Comparison of ENCODE assay signal across 10 mouse cellular contexts in genomic region chr15:99469067-99469466, GRCm38 (mm10). TPM values are rescaled to one million over a fixed set of nuclear protein-coding genes. Genes with fewer than 3 reads are reported as not detected.
A peak's percentile ranks its signal among the peaks of the same experiment; 100 is the strongest.
DNase-seq lines count a peak whose midpoint lies in the region; ATAC-seq and TF ChIP-seq lines count a peak whose summit lies in the region.
"Had no signal": no experiment of that assay in that cellular context is flagged by ENCODE, and none has a peak within 500 bp of the region (broad histone marks: within the 10 kb centered on the region; RNA-seq: fewer than 3 reads in every experiment).

No protein-coding gene starts in this region.

- peaks cover 4% of the 10 kb centered on the region; the same call in 1 of the 2 replicates for H3K4me1 ChIP-seq in midbrain, embryonic 11.5 days (ENCODE audit: control insufficient read depth, insufficient read depth, low read length)
- peaks cover 16% of the 10 kb centered on the region for H3K4me1 ChIP-seq in midbrain, embryonic 15.5 days
- H3K4me1 ChIP-seq in embryonic facial prominence, embryonic 11.5 days (ENCODE audit: control insufficient read depth, insufficient read depth, low read length) = no peaks in the 10 kb centered on the region
- H3K4me1 ChIP-seq in hindbrain, postnatal 0 days (ENCODE audit: insufficient read depth, low read length) = peaks cover 4% of the 10 kb centered on the region
- peaks cover 4% of the 10 kb centered on the region; the same call in 1 of the 2 replicates for H3K4me1 ChIP-seq in limb, embryonic 14.5 days (ENCODE audit: control insufficient read depth, insufficient read depth, low read length)

- no peak overlapping the region for H3K4me3 ChIP-seq in midbrain, embryonic 11.5 days (ENCODE audit: low read depth, low read length)
- H3K4me3 ChIP-seq in midbrain, embryonic 15.5 days = no peak overlapping the region
- no peak overlapping the region for H3K4me3 ChIP-seq in embryonic facial prominence, embryonic 11.5 days (ENCODE audit: low read depth, low read length)
- H3K4me3 ChIP-seq in hindbrain, postnatal 0 days (ENCODE audit: low read length) = no peak overlapping the region
- H3K4me3 ChIP-seq in limb, embryonic 14.5 days (replicated peaks; ENCODE audit: low read length) = no peak overlapping the region
- H3K4me3 ChIP-seq: heart, embryonic 15.5 days; stomach, embryonic 15.5 days had no signal

- TF ChIP-seq CTCF in hindbrain, postnatal 0 days (IDR thresholded peaks at IDR 0.05; ENCODE audit: low read depth) = peak; percentile 90

- peak; percentile 95 for DNase-seq in midbrain, embryonic 11.5 days (ENCODE audit: low spot score, missing footprints)
- DNase-seq in adrenal gland, postnatal 25 days = peak; percentile 72
- DNase-seq in embryonic facial prominence, embryonic 11.5 days (ENCODE audit: low spot score) = peak; percentile 72
- DNase-seq in hindbrain, postnatal 0 days (ENCODE audit: low spot score) = peak; percentile 88
- peak; percentile 62 for DNase-seq in limb, embryonic 14.5 days (ENCODE audit: low spot score)
- DNase-seq in retina, embryonic 14.5 days (ENCODE audit: low spot score) = peak; percentile 80
- DNase-seq in urinary bladder, postnatal 25 days (ENCODE audit: low spot score) = peak; percentile 78

- no peak for ATAC-seq in midbrain, embryonic 11.5 days (ENCODE audit: low FRiP score)
- no peak for ATAC-seq in midbrain, embryonic 15.5 days (replicated peaks)
- ATAC-seq in embryonic facial prominence, embryonic 11.5 days (replicated peaks; ENCODE audit: insufficient number of reproducible peaks, low FRiP score, low TSS enrichment, low read depth) = no peak
- ATAC-seq in hindbrain, postnatal 0 days = peak; percentile 78
- ATAC-seq in limb, embryonic 14.5 days (ENCODE audit: low FRiP score, low read depth) = no peak

- H3K36me3 ChIP-seq in midbrain, embryonic 11.5 days (ENCODE audit: control insufficient read depth, insufficient read depth, low read length) = peaks cover 4% of the 10 kb centered on the region
- no peaks in the 10 kb centered on the region for H3K36me3 ChIP-seq in midbrain, embryonic 15.5 days (replicated peaks)
- no peaks in the 10 kb centered on the region; the same call in 1 of the 2 replicates for H3K36me3 ChIP-seq in embryonic facial prominence, embryonic 11.5 days (replicated peaks; ENCODE audit: control insufficient read depth, insufficient read depth, low read depth, low read length)
- H3K36me3 ChIP-seq in hindbrain, postnatal 0 days (ENCODE audit: insufficient read depth, low read length) = no peaks in the 10 kb centered on the region
- H3K36me3 ChIP-seq in limb, embryonic 14.5 days (ENCODE audit: control insufficient read depth, insufficient read depth, low read length) = peaks cover 22% of the 10 kb centered on the region
- H3K36me3 ChIP-seq: heart, embryonic 15.5 days had no signal

- 41% methylated on average over 3 of the region's 3 CpGs for WGBS in midbrain, embryonic 11.5 days
- 42% methylated on average over 3 of the region's 3 CpGs for WGBS in midbrain, embryonic 15.5 days
- 41% methylated on average over 3 of the region's 3 CpGs for WGBS in embryonic facial prominence, embryonic 11.5 days
- 35% methylated on average over 3 of the region's 3 CpGs for WGBS in hindbrain, postnatal 0 days
- WGBS in limb, embryonic 14.5 days = 44% methylated on average over 3 of the region's 3 CpGs

- no peak overlapping the region for H3K4me2 ChIP-seq in midbrain, embryonic 11.5 days
- no peak overlapping the region for H3K4me2 ChIP-seq in midbrain, embryonic 15.5 days
- no peak overlapping the region for H3K4me2 ChIP-seq in embryonic facial prominence, embryonic 11.5 days (ENCODE audit: low read depth, low read length)
- H3K4me2 ChIP-seq in hindbrain, postnatal 0 days (ENCODE audit: low read depth, low read length) = no peak overlapping the region
- H3K4me2 ChIP-seq in limb, embryonic 14.5 days (replicated peaks; ENCODE audit: low read depth, low read length, severe bottlenecking) = no peak overlapping the region
- H3K4me2 ChIP-seq: heart, embryonic 15.5 days; stomach, embryonic 15.5 days had no signal

- H3K27ac ChIP-seq in midbrain, embryonic 11.5 days (ENCODE audit: low read depth, low read length) = no peak overlapping the region
- no peak overlapping the region for H3K27ac ChIP-seq in midbrain, embryonic 15.5 days
- H3K27ac ChIP-seq in embryonic facial prominence, embryonic 11.5 days (replicated peaks; ENCODE audit: low read depth, low read length) = no peak overlapping the region
- H3K27ac ChIP-seq in hindbrain, postnatal 0 days = no peak overlapping the region
- no peak overlapping the region for H3K27ac ChIP-seq in limb, embryonic 14.5 days (replicated peaks; ENCODE audit: low read depth, low read length)
- H3K27ac ChIP-seq: stomach, embryonic 15.5 days had no signal

- H3K27me3 ChIP-seq in midbrain, embryonic 11.5 days (ENCODE audit: control insufficient read depth, insufficient read depth, low read length) = no peaks in the 10 kb centered on the region
- no peaks in the 10 kb centered on the region for H3K27me3 ChIP-seq in midbrain, embryonic 15.5 days (replicated peaks)
- no peaks in the 10 kb centered on the region for H3K27me3 ChIP-seq in embryonic facial prominence, embryonic 11.5 days (ENCODE audit: control insufficient read depth, insufficient read depth, low read length)
- H3K27me3 ChIP-seq in hindbrain, postnatal 0 days (ENCODE audit: insufficient read depth, low read length) = no peaks in the 10 kb centered on the region
- H3K27me3 ChIP-seq in limb, embryonic 14.5 days (ENCODE audit: control insufficient read depth, insufficient read depth, low read length) = no peaks in the 10 kb centered on the region
- H3K27me3 ChIP-seq: heart, embryonic 15.5 days; stomach, embryonic 15.5 days had no signal

- TF ChIP-seq POLR2A in limb, embryonic 14.5 days (IDR thresholded peaks at IDR 0.05; ENCODE audit: borderline replicate concordance, extremely low read depth, insufficient read depth, insufficient read length) = no peak

- no peak overlapping the region for H3K9ac ChIP-seq in midbrain, embryonic 11.5 days (ENCODE audit: low read length)
- no peak overlapping the region for H3K9ac ChIP-seq in midbrain, embryonic 15.5 days
- H3K9ac ChIP-seq in embryonic facial prominence, embryonic 11.5 days (replicated peaks; ENCODE audit: low read length) = no peak overlapping the region
- no peak overlapping the region for H3K9ac ChIP-seq in hindbrain, postnatal 0 days (replicated peaks; ENCODE audit: low read length)
- H3K9ac ChIP-seq in limb, embryonic 14.5 days (ENCODE audit: low read depth, low read length, severe bottlenecking) = no peak overlapping the region
- H3K9ac ChIP-seq: heart, embryonic 15.5 days; stomach, embryonic 15.5 days had no signal

- no peaks in the 10 kb centered on the region; the same call in 1 of the 2 replicates for H3K9me3 ChIP-seq in midbrain, embryonic 11.5 days (ENCODE audit: control insufficient read depth, low read length)
- no peaks in the 10 kb centered on the region for H3K9me3 ChIP-seq in midbrain, embryonic 15.5 days
- no peaks in the 10 kb centered on the region for H3K9me3 ChIP-seq in embryonic facial prominence, embryonic 11.5 days (replicated peaks; ENCODE audit: control insufficient read depth, low read length)
- no peaks in the 10 kb centered on the region for H3K9me3 ChIP-seq in hindbrain, postnatal 0 days (ENCODE audit: low read length)
- H3K9me3 ChIP-seq in limb, embryonic 14.5 days (ENCODE audit: control insufficient read depth, low read length) = no peaks in the 10 kb centered on the region
- H3K9me3 ChIP-seq: heart, embryonic 15.5 days; stomach, embryonic 15.5 days had no signal

RNA-seq across cellular contexts. Expression of gene Bcdin3d, which starts 5.5 kb away (rescaled TPM):
- polyA plus RNA-seq in midbrain, embryonic 11.5 days (2014; fragmentation: Nextera tagmentation; extraction: Ambion mirVana) = 19.5 and 19.7 TPM in 2 replicates
- polyA plus RNA-seq in midbrain, embryonic 15.5 days (2015; fragmentation: Nextera tagmentation; extraction: Ambion mirVana) = 21.5 and 23.0 TPM in 2 replicates
- 6.2 and 7.7 TPM in 2 replicates for total RNA-seq in adrenal gland, postnatal 25 days (2021)
- 15.1 and 16.7 TPM in 2 replicates for polyA plus RNA-seq in embryonic facial prominence, embryonic 11.5 days (2014; fragmentation: Nextera tagmentation; extraction: Ambion mirVana)
- total RNA-seq in hindbrain, postnatal 0 days (2014; rRNA removed) = 10.1 and 13.7 TPM in 2 replicates
- polyA plus RNA-seq in hindbrain, postnatal 0 days (2015; fragmentation: Nextera tagmentation; extraction: Ambion mirVana) = 12.6 and 12.7 TPM in 2 replicates
- 9.0 and 9.2 TPM in 2 replicates for polyA plus RNA-seq in limb, embryonic 14.5 days (2012; rRNA removed)
- polyA plus RNA-seq in limb, embryonic 14.5 days (2014; fragmentation: Nextera tagmentation; extraction: Ambion mirVana) = 13.6 and 14.5 TPM in 2 replicates

RNA-seq across cellular contexts. Expression of gene Nckap5l, which starts 11.5 kb away (rescaled TPM):
- polyA plus RNA-seq in midbrain, embryonic 11.5 days (2014; fragmentation: Nextera tagmentation; extraction: Ambion mirVana) = 8.0 and 9.4 TPM in 2 replicates
- polyA plus RNA-seq in midbrain, embryonic 15.5 days (2015; fragmentation: Nextera tagmentation; extraction: Ambion mirVana) = 13.4 and 15.6 TPM in 2 replicates
- 40.6 and 42.1 TPM in 2 replicates for total RNA-seq in adrenal gland, postnatal 25 days (2021)
- 9.0 and 9.7 TPM in 2 replicates for polyA plus RNA-seq in embryonic facial prominence, embryonic 11.5 days (2014; fragmentation: Nextera tagmentation; extraction: Ambion mirVana)
- total RNA-seq in hindbrain, postnatal 0 days (2014; rRNA removed) = 19.5 and 23.4 TPM in 2 replicates
- polyA plus RNA-seq in hindbrain, postnatal 0 days (2015; fragmentation: Nextera tagmentation; extraction: Ambion mirVana) = 10.0 and 11.4 TPM in 2 replicates
- polyA plus RNA-seq in limb, embryonic 14.5 days (2012; rRNA removed) = 24.4 and 32.4 TPM in 2 replicates
- 14.1 and 19.3 TPM in 2 replicates for polyA plus RNA-seq in limb, embryonic 14.5 days (2014; fragmentation: Nextera tagmentation; extraction: Ambion mirVana)

RNA-seq across cellular contexts. Expression of gene Faim2, which starts 58.9 kb away (rescaled TPM):
- 0.81 and 1.1 TPM in 2 replicates for polyA plus RNA-seq in midbrain, embryonic 11.5 days (2014; fragmentation: Nextera tagmentation; extraction: Ambion mirVana)
- 41.0 and 45.9 TPM in 2 replicates for polyA plus RNA-seq in midbrain, embryonic 15.5 days (2015; fragmentation: Nextera tagmentation; extraction: Ambion mirVana)
- 24.3 TPM in 2 replicates for total RNA-seq in adrenal gland, postnatal 25 days (2021)
- polyA plus RNA-seq in embryonic facial prominence, embryonic 11.5 days (2014; fragmentation: Nextera tagmentation; extraction: Ambion mirVana) = 0.24 and 0.66 TPM in 2 replicates
- total RNA-seq in hindbrain, postnatal 0 days (2014; rRNA removed) = 30.5 and 33.4 TPM in 2 replicates
- 54.6 and 57.9 TPM in 2 replicates for polyA plus RNA-seq in hindbrain, postnatal 0 days (2015; fragmentation: Nextera tagmentation; extraction: Ambion mirVana)
- polyA plus RNA-seq in limb, embryonic 14.5 days (2012; rRNA removed) = 0.21 and 0.27 TPM in 2 replicates
- polyA plus RNA-seq in limb, embryonic 14.5 days (2014; fragmentation: Nextera tagmentation; extraction: Ambion mirVana) = 0.10 and 0.21 TPM in 2 replicates

Comparison
In these comparisons a context has a peak if more than half of its experiments do, and no peak if none do; other contexts are left out.
1. RNA of gene Faim2, which starts 58.9 kb away (polyA plus RNA-seq): 54.6 to 57.9 TPM in hindbrain, postnatal 0 days and 41.0 to 45.9 TPM in midbrain, embryonic 15.5 days; 0.81 to 1.1 TPM in midbrain, embryonic 11.5 days, 0.24 to 0.66 TPM in embryonic facial prominence, embryonic 11.5 days and 0.10 to 0.27 TPM in limb, embryonic 14.5 days; every median in the first group is over 10 times any median in the second.
2. Peak in every context shown above with its lines, with median percentiles within 50 percentile points of each other: DNase-seq.